Mouse (Mus musculus) liver, embryonic 11.5 days (tissue): Measurements from ENCODE around the gene Fars2. TPM values are rescaled to one million over a fixed set of nuclear protein-coding genes. Genes with fewer than 3 reads are reported as not detected.
A peak's percentile ranks its signal among the peaks of the same experiment; 100 is the strongest.

Source experiments
- ATAC-seq: fragments of 200-750 bp; cut with Nextera tagmentation; replicated peaks from 2 replicates; pipeline ENCODE4 v1.8.0; 2017; ENCODE audit warnings: moderate number of reproducible peaks, mild to moderate bottlenecking, moderate TSS enrichment, moderate library complexity; ENCODE audit not compliant: low FRiP score
- DNase-seq: peaks from one replicate; pipeline ENCODE4 v3.0.0-alpha.2; 2017; ENCODE audit warnings: low spot score
- H3K27ac ChIP-seq: fragments of 300-500 bp; sonication (generic); 2 replicates; pipeline ENCODE4 v1.5.1; 2014; ENCODE audit warnings: mild to moderate bottlenecking, low read depth, low read length, control low read depth
- H3K27me3 ChIP-seq: fragments of 300-500 bp; sonication (generic); replicated peaks from 2 replicates; pipeline ENCODE4 v1.6.1; 2014; ENCODE audit warnings: low read length, mixed read lengths; ENCODE audit not compliant: control insufficient read depth, insufficient read depth
- H3K36me3 ChIP-seq: fragments of 300-500 bp; sonication (generic); 2 replicates; pipeline ENCODE4 v1.6.1; 2014; ENCODE audit warnings: mild to moderate bottlenecking, low read length, moderate library complexity, mixed read lengths; ENCODE audit not compliant: control insufficient read depth, insufficient read depth
- H3K4me1 ChIP-seq: fragments of 300-500 bp; sonication (generic); replicated peaks from 2 replicates; pipeline ENCODE4 v1.6.1; 2014; ENCODE audit warnings: low read length, mixed read lengths; ENCODE audit not compliant: control insufficient read depth, insufficient read depth
- H3K4me2 ChIP-seq: fragments of 300-500 bp; sonication (generic); 2 replicates; pipeline ENCODE4 v1.6.1; 2014; ENCODE audit warnings: mild to moderate bottlenecking, control low read depth, moderate library complexity
- H3K4me3 ChIP-seq: fragments of 300-500 bp; sonication (generic); 2 replicates; pipeline ENCODE4 v1.5.1; 2014; ENCODE audit warnings: low read depth, low read length, control low read depth
- H3K9ac ChIP-seq: fragments of 300-500 bp; sonication (generic); 2 replicates; pipeline ENCODE4 v1.6.1; 2014; ENCODE audit warnings: low read depth, low read length, control low read depth
- H3K9me3 ChIP-seq: fragments of 300-500 bp; sonication (generic); 2 replicates; pipeline ENCODE4 v1.6.1; 2016; ENCODE audit warnings: low read length, inconsistent platforms, mixed read lengths; ENCODE audit not compliant: control insufficient read depth
- WGBS: fragments of 180-500 bp; shearing (Covaris S2); extraction: QIAGEN DNeasy Blood & Tissue Kit; methylation state at CpG from one replicate; pipeline ENCODE4 v1.1.7; 2014; 5-methylcytosine and 5-hydroxymethylcytosine counted together
- polyA plus RNA-seq: library from polyadenylated mRNA; unstranded; fragments of >200 nt; fragmentation: Nextera tagmentation; extraction: Ambion mirVana; gene quantifications from 2 replicates; pipeline ENCODE4 v1.2.1, GENCODE M21; 2014

Gene Fars2
- polyA plus RNA-seq, 1 experiment from 2014 or later, result 27.7 TPM

DNA sequence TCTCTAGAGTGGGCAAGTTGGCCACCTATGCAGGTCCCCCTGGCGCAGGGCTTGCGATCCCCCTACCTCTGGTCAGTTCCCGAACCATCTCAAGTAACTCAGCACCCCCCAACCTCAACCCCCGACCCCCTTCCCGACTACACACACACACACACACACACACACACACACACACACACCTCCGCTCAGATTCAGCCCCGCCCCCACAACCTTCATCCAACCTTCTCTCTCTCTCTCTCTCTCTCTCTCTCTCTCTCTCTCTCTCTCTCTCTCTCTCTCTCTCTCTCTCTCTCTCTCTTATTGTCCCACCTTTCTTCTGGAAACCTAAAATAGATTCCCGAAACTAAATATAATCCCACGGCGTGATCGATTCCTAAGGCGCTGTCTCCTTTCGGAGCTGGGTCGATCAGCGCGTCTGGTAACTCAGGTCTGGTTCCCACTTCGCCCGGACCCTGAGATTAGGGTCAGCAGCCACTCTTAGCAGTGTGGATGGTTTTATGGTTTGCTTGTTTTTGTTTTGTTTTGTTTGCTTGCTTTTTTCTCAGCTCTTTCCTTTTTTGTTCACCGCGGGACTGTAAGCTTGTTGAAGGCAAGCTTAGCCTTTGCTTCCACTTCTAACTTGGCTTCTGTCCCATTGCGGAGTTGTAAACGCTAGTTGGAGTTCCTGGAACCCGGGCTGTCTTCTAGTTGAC lies 610.7 kb downstream of the Fars2 start:
- H3K4me2 ChIP-seq, result peak overlapping the region; percentile 56
- peak overlapping the region; percentile 32; the same call in 1 of the 2 replicates for H3K4me3 ChIP-seq
- no peaks in the 10 kb centered on the region for H3K9me3 ChIP-seq
- DNase-seq (no peak), ATAC-seq (no peak)
- no peak overlapping the region for H3K9ac ChIP-seq
- no peak overlapping the region for H3K27ac ChIP-seq
- H3K27me3 ChIP-seq, result peaks cover 99% of the 10 kb centered on the region
- H3K36me3 ChIP-seq, result no peaks in the 10 kb centered on the region
- 2% methylated on average over 21 of the region's 23 CpGs for WGBS
- H3K4me1 ChIP-seq, result peaks cover 4% of the 10 kb centered on the region; the same call in 1 of the 2 replicates

GRCm38 (mm10) chr13:36728509-36728908 lies 611.3 kb downstream of the Fars2 start:
- Histone ChIP-seq H3K9me3 (no peaks in the 10 kb centered on the region), H3K36me3 (no peaks in the 10 kb centered on the region), H3K4me1 (peaks cover 4% of the 10 kb centered on the region; the same call in 1 of the 2 replicates), H3K27me3 (peaks cover 99% of the 10 kb centered on the region), H3K9ac (no peak overlapping the region), H3K27ac (no peak overlapping the region), H3K4me2 (no peak overlapping the region), H3K4me3 (no peak overlapping the region)
- 5% methylated on average over 5 of the region's 5 CpGs for WGBS
- DNase-seq (no peak), ATAC-seq (no peak)

DNA sequence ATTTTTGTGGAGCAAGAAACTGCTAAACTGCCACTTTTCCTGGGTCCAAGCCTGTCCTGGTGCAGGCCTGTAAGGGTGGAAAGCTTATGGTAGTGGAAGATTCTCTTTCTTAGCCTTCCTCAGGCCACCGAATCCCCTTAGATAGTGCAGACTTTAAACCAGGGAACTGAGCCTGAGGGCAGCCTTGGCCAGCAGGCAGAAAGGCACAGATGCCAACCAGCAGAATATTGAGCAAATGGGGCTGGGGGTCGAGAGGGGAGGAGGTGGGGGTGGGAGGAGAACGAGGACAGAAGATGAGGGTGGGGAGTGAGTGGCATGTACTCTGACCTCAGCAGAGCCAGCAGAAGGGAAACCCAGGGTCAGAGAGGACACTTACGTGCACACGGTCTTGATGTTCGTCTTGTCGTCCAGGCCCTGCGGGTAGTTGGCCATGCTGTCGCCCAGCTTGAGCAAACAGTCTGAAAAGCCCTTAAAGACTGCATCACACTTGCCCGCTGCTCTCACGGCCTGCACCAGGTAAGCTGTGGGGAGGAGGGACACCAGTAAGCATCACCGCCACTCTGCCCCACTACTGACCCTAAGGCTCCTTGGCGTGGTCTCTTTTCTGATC lies 612.6 kb downstream of the Fars2 start:
- 6% methylated on average over 13 of the region's 13 CpGs for WGBS
- Histone ChIP-seq H3K4me3 (no peak overlapping the region), H3K9me3 (no peaks in the 10 kb centered on the region), H3K36me3 (no peaks in the 10 kb centered on the region), H3K9ac (no peak overlapping the region), H3K4me1 (peaks cover 4% of the 10 kb centered on the region; the same call in 1 of the 2 replicates), H3K4me2 (no peak overlapping the region), H3K27ac (no peak overlapping the region), H3K27me3 (peaks cover 99% of the 10 kb centered on the region)
- DNase-seq (no peak), ATAC-seq (no peak)

GRCm38 (mm10) chr13:36730341-36730761 lies 613.1 kb downstream of the Fars2 start:
- H3K4me1 ChIP-seq, result peaks cover 4% of the 10 kb centered on the region; the same call in 1 of the 2 replicates
- H3K4me3 ChIP-seq, result no peak overlapping the region
- no peaks in the 10 kb centered on the region for H3K36me3 ChIP-seq
- DNase-seq, result no peak
- no peak overlapping the region for H3K9ac ChIP-seq
- H3K9me3 ChIP-seq, result no peaks in the 10 kb centered on the region
- ATAC-seq, result no peak
- H3K27ac ChIP-seq, result no peak overlapping the region
- H3K4me2 ChIP-seq, result no peak overlapping the region
- WGBS, result 10% methylated on average over 14 of the region's 14 CpGs
- peaks cover 99% of the 10 kb centered on the region for H3K27me3 ChIP-seq

DNA sequence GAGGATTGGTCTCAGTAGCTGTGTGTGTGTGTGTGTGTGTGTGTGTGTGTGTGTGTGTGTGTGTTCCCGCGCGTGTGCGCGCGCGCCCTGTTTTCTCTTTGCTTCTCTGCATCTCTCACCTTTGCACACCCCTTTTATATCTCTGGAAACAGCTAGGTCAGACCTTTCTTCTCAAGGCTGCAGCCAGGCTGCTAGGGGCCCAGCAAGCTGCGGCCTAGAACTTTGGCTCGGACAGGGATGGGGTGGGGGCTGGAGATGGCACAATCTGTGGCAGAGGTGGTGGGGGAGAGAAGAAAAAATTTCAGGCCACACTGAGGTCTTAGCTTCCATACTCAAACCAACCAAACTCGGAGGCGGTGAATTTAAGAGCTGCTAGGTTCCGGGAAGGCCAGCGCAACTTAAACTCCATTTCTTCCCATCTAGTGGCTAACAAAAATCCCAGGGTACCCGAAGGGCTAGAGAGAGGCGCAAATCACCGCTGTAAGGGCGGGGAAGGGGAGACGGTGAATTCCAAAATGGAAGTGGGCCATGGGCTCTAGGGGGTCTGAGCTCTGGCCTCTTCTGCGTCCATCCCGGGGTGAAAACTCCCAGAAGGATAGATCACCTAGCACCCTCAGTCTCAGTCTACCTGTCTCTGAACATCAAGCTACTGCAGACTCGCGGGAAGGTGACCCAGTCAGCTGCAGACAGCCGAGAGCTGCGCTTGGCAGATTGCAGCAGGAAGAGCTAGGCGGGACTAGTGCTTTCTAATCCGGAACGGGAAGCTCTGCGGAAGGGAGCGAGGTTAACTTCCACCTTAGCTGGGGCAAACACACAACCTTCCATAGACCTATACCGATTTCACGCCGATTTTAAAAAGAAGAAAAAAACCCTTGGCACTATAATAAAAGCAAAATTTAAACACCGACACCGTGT lies 614.1 kb downstream of the Fars2 start:
- H3K27ac ChIP-seq, result no peak overlapping the region
- ATAC-seq (no peak), DNase-seq (peak; percentile 48)
- no peaks in the 10 kb centered on the region for H3K9me3 ChIP-seq
- peak overlapping the region; percentile 38 for H3K4me2 ChIP-seq
- peaks cover 4% of the 10 kb centered on the region; the same call in 1 of the 2 replicates for H3K4me1 ChIP-seq
- H3K9ac ChIP-seq, result no peak overlapping the region
- peak overlapping the region; percentile 33 for H3K4me3 ChIP-seq
- 4% methylated on average over 34 of the region's 34 CpGs for WGBS
- peaks cover 100% of the 10 kb centered on the region for H3K27me3 ChIP-seq
- H3K36me3 ChIP-seq, result no peaks in the 10 kb centered on the region

DNA sequence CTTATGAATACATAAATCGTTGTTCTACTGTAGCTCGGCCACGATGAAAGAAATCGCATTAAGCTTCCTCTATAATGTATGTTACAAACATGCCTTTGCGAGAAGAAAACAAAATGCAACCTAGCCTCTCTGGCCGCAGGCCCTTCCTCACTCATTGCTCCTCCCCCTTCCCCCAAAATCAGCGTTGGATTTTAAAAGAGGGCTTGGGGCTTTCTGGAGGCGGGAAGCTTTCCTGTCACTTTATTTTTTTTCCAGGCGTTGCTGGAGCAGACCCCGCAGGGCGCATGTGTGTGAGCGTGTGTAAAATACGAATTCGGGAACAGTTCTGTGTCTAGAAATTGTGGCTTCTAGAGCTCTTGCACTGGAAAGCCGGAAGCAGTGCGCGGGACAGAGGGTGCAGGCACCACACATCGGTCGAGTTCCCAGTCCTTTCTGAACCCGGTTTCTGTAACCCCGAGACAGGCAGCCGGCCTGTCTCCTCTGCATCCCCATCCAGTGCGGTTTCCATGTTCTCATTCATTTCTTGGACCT lies 614.8 kb downstream of the Fars2 start:
- H3K4me2 ChIP-seq, result peak overlapping the region; percentile 38
- ATAC-seq, result no peak
- peaks cover 99% of the 10 kb centered on the region for H3K27me3 ChIP-seq
- peak overlapping the region; percentile 33 for H3K4me3 ChIP-seq
- H3K27ac ChIP-seq, result no peak overlapping the region
- DNase-seq, result peak; percentile 39
- no peaks in the 10 kb centered on the region for H3K36me3 ChIP-seq
- H3K9ac ChIP-seq, result no peak overlapping the region
- WGBS, result under 1% methylated on average over 23 of the region's 23 CpGs
- peaks cover under 1% of the 10 kb centered on the region; the same call in 1 of the 2 replicates for H3K4me1 ChIP-seq
- no peaks in the 10 kb centered on the region for H3K9me3 ChIP-seq

DNA sequence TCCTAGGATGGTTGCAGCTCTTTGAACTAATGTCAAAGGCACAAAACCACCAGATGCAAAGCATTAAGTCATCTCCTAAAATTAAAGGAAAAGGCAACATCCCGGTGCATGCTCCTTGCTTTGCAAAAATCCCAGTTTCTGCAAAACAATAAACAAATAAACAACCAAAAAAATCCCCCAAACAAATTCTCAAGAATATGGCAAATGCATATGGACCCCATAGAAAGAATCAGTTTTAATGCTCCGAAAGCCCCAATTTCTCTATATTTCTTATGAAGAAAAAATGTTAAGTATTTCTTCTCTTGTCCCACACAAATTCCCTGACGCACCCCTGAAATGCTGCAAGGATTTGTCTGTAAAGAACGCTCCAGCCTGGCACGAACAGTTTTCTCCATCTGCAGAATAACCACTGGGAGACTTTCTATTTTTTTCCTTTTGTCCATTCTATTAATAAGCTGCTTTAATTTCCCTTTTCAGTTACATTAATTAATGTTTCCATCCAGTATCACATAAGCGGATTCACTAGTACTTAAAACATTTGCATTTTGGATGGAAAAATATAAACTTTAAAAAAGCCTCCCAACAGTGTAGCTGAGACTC lies 615.8 kb downstream of the Fars2 start:
- Histone ChIP-seq H3K27me3 (peaks cover 94% of the 10 kb centered on the region), H3K4me1 (no peaks in the 10 kb centered on the region; the same call in 1 of the 2 replicates), H3K36me3 (no peaks in the 10 kb centered on the region), H3K27ac (no peak overlapping the region), H3K4me2 (no peak overlapping the region), H3K9ac (no peak overlapping the region), H3K9me3 (no peaks in the 10 kb centered on the region), H3K4me3 (no peak overlapping the region)
- 6% methylated on average over 6 of the region's 6 CpGs for WGBS
- ATAC-seq (no peak), DNase-seq (no peak)

GRCm38 (mm10) chr13:36733566-36733965 lies 616.4 kb downstream of the Fars2 start:
- WGBS, result 2% methylated on average over 10 of the region's 10 CpGs
- Histone ChIP-seq H3K9ac (no peak overlapping the region), H3K27me3 (peaks cover 89% of the 10 kb centered on the region), H3K9me3 (no peaks in the 10 kb centered on the region), H3K36me3 (no peaks in the 10 kb centered on the region), H3K27ac (no peak overlapping the region), H3K4me3 (no peak overlapping the region), H3K4me1 (no peaks in the 10 kb centered on the region; the same call in 1 of the 2 replicates), H3K4me2 (no peak overlapping the region)
- DNase-seq (no peak), ATAC-seq (no peak)
